Mouse (Mus musculus): Measurements from ENCODE around the gene Phf10. TPM values are rescaled to one million over a fixed set of nuclear protein-coding genes. Genes with fewer than 3 reads are reported as not detected.
"Not testable (repeated sequence)": the region's sequence is repeated elsewhere in the genome, so short reads cannot be mapped to it uniquely, and the experiment has no call there.

Phf10 gene
- total RNA-seq, 4 experiments from 2014 or later, result 48.0 to 54.9 (median 50.7) TPM

DNA sequence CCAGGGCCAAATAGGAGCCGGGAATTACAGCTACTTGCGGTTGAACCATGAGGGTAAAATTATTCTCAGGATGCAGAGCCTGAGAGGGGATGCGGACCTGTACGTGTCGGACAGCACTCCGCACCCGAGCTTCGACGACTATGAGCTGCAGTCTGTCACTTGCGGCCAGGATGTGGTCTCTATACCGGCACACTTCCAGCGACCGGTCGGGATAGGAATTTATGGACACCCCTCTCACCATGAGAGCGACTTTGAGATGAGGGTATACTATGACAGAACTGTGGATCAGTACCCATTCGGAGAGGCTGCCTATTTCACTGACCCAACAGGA, 17.4 kb downstream of the Phf10 start:
- DNase-seq (ENCODE audit: low spot score in 2 of 2), result no peak

GRCm38 (mm10) chr17:14943009-14943728, 17.9 kb downstream of the Phf10 start, which contains the start of the genes Wdr27 and 1600012H06Rik:
TSS of gene Wdr27 (minus strand) at chr17:14943158.
TSS of gene 1600012H06Rik (plus strand) at chr17:14943184.
- DNase-seq (ENCODE audit: low spot score in 2 of 2), result peak; percentile 95 to 97

DNA sequence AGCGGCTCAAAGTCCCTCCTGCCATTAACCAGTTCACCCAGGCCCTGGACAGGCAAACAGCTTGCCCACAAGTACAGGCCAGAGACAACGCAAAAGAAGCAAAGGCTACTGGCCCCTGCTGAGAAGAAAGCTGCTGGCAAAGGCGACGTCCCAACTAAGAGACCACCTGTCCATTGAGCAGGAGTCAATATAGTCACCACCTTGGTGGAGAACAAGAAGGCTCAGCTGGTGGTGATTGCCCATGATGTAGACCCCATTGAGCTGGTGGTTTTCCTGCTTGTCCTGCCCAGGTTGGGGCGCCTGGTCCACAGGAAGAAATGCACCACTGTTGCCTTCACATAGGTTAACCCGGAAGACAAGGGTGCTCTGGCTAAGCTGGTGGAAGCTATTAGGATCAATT, 18.9 kb downstream of the Phf10 start:
- peak in 1 of 2 experiments; percentile 3 for DNase-seq (ENCODE audit: low spot score in 2 of 2)

GRCm38 (mm10) chr17:14935841-14936605, 25.1 kb downstream of the Phf10 start:
- no peak for DNase-seq (ENCODE audit: low spot score in 2 of 2)

- not testable (repeated sequence) for DNase-seq (ENCODE audit: low spot score in 2 of 2)
Measured at GRCm38 (mm10) chr17:14935280-14935679, 25.8 kb downstream of the Phf10 start.

- no peak for DNase-seq (ENCODE audit: low spot score in 2 of 2)
Measured at GRCm38 (mm10) chr17:14931469-14931868, 29.6 kb downstream of the Phf10 start.

DNA sequence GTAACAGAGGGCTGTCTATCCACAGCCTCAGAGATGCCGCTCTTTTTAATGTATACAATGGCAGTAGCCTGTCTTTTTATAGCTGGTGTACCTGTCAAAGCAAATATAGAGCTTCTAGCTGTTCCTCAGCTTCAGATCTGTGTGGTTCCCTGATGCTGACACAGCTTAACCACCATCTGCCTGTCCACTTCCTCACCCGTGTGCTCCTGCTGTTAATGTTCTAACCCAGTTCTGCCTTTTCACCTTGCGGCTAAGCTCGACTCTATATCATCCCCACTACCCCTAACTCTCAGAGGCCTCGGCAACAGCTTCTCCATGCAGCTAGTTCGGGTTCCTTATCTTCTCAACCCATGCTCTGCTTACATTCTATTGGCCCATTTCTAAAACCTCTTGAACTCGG, 30.4 kb downstream of the Phf10 start:
- DNase-seq (ENCODE audit: low spot score in 2 of 2), result no peak

GRCm38 (mm10) chr17:14928631-14929030, 32.4 kb downstream of the Phf10 start:
- DNase-seq (ENCODE audit: low spot score in 2 of 2), result no peak

- DNase-seq (ENCODE audit: low spot score in 2 of 2), result no peak
Measured at GRCm38 (mm10) chr17:14927644-14928218, 33.3 kb downstream of the Phf10 start.

GRCm38 (mm10) chr17:14921582-14921981, 39.5 kb downstream of the Phf10 start:
- DNase-seq (ENCODE audit: low spot score in 2 of 2), result no peak

- DNase-seq (ENCODE audit: low spot score in 2 of 2), result no peak
Measured at GRCm38 (mm10) chr17:14917866-14918265, 43.2 kb downstream of the Phf10 start.

DNA sequence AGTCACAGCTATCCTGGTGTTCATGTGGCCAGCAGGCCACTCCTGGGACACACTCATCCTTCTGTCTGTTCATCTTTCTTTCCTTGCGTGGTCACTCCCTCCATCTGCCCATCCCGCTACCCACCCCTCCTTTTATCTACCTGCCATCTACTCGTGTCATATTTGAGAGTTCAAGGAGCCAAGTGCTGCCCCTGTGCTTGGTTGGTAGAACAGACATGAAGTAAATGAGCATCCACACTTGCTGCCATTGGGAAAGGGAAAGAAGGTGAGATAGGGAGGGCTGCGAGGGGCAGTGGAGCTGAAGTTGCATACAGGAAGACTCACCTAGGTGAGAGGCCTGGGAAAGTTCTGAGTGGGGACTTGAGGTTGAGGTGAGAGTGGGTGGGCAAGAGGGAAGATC, 46.7 kb downstream of the Phf10 start:
- DNase-seq (ENCODE audit: low spot score in 2 of 2), result no peak

DNA sequence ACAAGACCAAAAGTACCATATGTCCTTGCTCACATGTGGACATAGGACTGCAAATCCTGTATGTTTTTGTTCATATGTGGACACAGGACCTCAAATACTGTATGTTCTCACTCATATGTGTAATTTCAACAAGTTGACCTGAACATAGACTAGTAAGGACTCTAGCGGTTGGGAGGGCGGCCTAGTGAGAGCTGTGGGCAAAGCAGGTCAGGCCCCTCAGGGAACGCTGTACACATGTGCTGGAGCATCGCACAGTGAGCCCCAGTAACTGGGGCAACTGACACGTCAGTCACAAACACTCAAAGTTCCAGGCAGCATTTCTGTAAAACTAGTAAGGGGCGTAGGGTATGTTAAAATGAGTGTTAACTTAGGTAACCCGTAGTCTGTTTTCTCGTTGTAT, 48.1 kb downstream of the Phf10 start:
- DNase-seq (ENCODE audit: low spot score in 2 of 2), result no peak

DNA sequence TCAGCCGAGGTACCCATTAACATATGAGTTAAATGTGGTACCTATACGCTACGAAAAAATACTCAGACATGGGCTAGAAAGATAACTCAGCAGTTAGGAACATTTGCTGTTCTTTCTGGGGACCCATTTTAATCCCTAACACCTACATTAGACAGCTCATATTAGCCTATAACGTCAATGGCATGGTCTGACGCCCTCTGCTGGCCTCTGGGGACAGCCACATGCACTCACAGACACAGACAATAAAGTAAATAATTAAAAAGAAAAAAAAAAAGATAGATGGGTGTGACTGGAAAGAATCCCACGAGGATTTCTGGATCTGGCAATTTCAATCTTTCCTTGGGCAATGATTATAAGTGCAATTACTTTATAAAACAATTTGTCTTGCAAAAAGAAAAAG, 48.7 kb downstream of the Phf10 start:
- DNase-seq (ENCODE audit: low spot score in 2 of 2), result no peak

- DNase-seq (ENCODE audit: low spot score in 2 of 2), result no peak
Measured at GRCm38 (mm10) chr17:14910771-14911170, 50.3 kb downstream of the Phf10 start.

GRCm38 (mm10) chr17:14909331-14909730, 51.7 kb downstream of the Phf10 start:
- no peak for DNase-seq (ENCODE audit: low spot score in 2 of 2)

- DNase-seq (ENCODE audit: low spot score in 2 of 2), result no peak
Measured at GRCm38 (mm10) chr17:14907136-14907535, 53.9 kb downstream of the Phf10 start.

- DNase-seq (ENCODE audit: low spot score in 2 of 2), result no peak
Measured at GRCm38 (mm10) chr17:14906611-14907010, 54.5 kb downstream of the Phf10 start.

- peak; percentile 33 to 74 for DNase-seq (ENCODE audit: low spot score in 2 of 2)
Measured at GRCm38 (mm10) chr17:14904637-14905265, 56.3 kb downstream of the Phf10 start.

DNA sequence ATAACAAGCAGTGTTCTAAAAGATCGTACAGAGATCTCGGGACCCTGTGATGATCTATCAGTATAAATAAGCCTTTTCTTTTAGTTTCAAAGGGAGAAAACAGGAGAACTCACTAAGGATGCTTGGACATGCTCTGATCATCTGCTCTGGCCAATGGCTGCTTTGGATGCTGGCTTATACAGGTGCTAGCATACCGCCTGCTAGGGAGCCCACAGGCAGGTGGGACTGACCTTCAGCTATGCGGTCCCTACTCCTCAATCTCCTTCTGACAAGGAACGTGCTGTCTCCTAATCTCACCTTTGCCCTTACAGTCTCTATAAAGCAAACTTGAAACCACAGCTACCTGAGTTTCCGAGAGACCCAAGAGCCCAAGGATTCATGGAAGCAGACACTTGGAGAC, 56.9 kb downstream of the Phf10 start:
- no peak for DNase-seq (ENCODE audit: low spot score in 2 of 2)

GRCm38 (mm10) chr17:14903212-14903611, 57.9 kb downstream of the Phf10 start:
- DNase-seq (ENCODE audit: low spot score in 2 of 2), result no peak

- no peak for DNase-seq (ENCODE audit: low spot score in 2 of 2)
Measured at GRCm38 (mm10) chr17:14898972-14899371, 62.1 kb downstream of the Phf10 start.

Data from left cerebral cortex, adult 8-10 months (tissue).